Mouse (Mus musculus): ENCODE measurements around the gene Nupl1. TPM values are rescaled to one million over a fixed set of nuclear protein-coding genes. Genes with fewer than 3 reads are reported as not detected.

The Nupl1 gene
- total RNA-seq, 1 experiment = not detected

GRCm38 (mm10) chr14:60170845-60171610 lies 80.2 kb downstream of the Nupl1 start:
- no peaks in the 10 kb centered on the region for H3K9me3 ChIP-seq (ENCODE audit: control insufficient read depth, insufficient read depth, low read depth, low read length)
- in situ Hi-C loops (cut with MboI; ENCODE audit: low sequenced_read_pairs in 2 of 2, unreplicated experiment in 2 of 2) = no loop called here

GRCm38 (mm10) chr14:60163367-60163766 lies 87.9 kb downstream of the Nupl1 start:
- in situ Hi-C loops (cut with MboI; ENCODE audit: low sequenced_read_pairs in 2 of 2, unreplicated experiment in 2 of 2) = no loop called here
- DNase-seq (ENCODE audit: low read depth, low spot score) = no peak
- no peak for TF ChIP-seq ZNF384 (IDR thresholded peaks at IDR 0.05; ENCODE audit: low read depth, low read length)
- no peak for TF ChIP-seq ZC3H11A (IDR thresholded peaks at IDR 0.05; ENCODE audit: borderline replicate concordance, low read depth, low read length)
- no peak for TF ChIP-seq MAFK (IDR thresholded peaks at IDR 0.05; ENCODE audit: insufficient read depth, low read depth, low read length)

More at GRCm38 (mm10) chr14:60170845-60171610, 80.2 kb downstream of the Nupl1 start:
- TF ChIP-seq CHD2 (IDR thresholded peaks at IDR 0.05; ENCODE audit: low read depth, low read length) (no peak), ZC3H11A (IDR thresholded peaks at IDR 0.05; ENCODE audit: borderline replicate concordance, low read depth, low read length) (no peak), HCFC1 (IDR thresholded peaks at IDR 0.05; ENCODE audit: borderline replicate concordance, insufficient read depth, low read length) (no peak), ZNF384 (IDR thresholded peaks at IDR 0.05; ENCODE audit: low read depth, low read length) (no peak)
- Histone ChIP-seq H3K9ac (ENCODE audit: insufficient read depth, low read depth, low read length, poor library complexity, severe bottlenecking) (no peak overlapping the region), H3K4me1 (ENCODE audit: control insufficient read depth in 2 of 2, insufficient read depth in 2 of 2, low read length in 2 of 2, poor library complexity in 1 of 2) (no peaks in the 10 kb centered on the region), H3K4me3 (ENCODE audit: insufficient read depth in 1 of 2, low read depth in 1 of 2, low read length in 2 of 2, poor library complexity in 1 of 2, severe bottlenecking in 1 of 2) (no peak overlapping the region), H3K27ac (ENCODE audit: insufficient read depth, low read depth, low read length, poor library complexity, severe bottlenecking) (no peak overlapping the region), H3K36me3 (ENCODE audit: control insufficient read depth, insufficient read depth, low read length, poor library complexity, severe bottlenecking) (no peaks in the 10 kb centered on the region)
- DNase-seq (ENCODE audit: low read depth, low spot score) = no peak

DNA sequence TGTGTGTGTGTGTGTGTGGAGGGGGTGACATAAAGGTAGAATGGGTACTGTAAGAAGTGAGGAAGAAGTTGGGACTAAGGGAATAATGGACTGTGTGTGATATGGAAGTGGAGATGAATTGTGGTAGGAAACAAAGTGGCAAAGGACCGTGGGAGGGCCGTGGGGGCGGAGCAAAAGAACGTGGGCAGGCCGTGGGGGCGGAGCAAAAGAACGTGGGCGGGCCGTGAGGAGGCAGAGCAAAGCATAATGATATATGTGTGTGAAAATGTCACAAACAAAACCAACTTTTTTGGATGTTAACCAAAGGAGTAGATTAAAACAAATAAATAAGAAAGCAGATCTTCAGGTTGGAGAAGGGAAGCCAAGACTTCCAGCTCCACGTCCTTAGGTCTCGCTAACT lies 98.9 kb downstream of the Nupl1 start:
- H3K27ac ChIP-seq (ENCODE audit: insufficient read depth, low read depth, low read length, poor library complexity, severe bottlenecking) = no peak overlapping the region
- peak; percentile 13 for DNase-seq (ENCODE audit: low read depth, low spot score)
- H3K36me3 ChIP-seq (ENCODE audit: control insufficient read depth, insufficient read depth, low read length, poor library complexity, severe bottlenecking) = no peaks in the 10 kb centered on the region
- H3K4me3 ChIP-seq (ENCODE audit: insufficient read depth in 1 of 2, low read depth in 1 of 2, low read length in 2 of 2, poor library complexity in 1 of 2, severe bottlenecking in 1 of 2) = no peak overlapping the region
- TF ChIP-seq MAFK (IDR thresholded peaks at IDR 0.05; ENCODE audit: insufficient read depth, low read depth, low read length) = no peak
- TF ChIP-seq HCFC1 (IDR thresholded peaks at IDR 0.05; ENCODE audit: borderline replicate concordance, insufficient read depth, low read length) = no peak
- no peak for TF ChIP-seq ZNF384 (IDR thresholded peaks at IDR 0.05; ENCODE audit: low read depth, low read length)
- no peak for TF ChIP-seq CHD2 (IDR thresholded peaks at IDR 0.05; ENCODE audit: low read depth, low read length)
- TF ChIP-seq ZC3H11A (IDR thresholded peaks at IDR 0.05; ENCODE audit: borderline replicate concordance, low read depth, low read length) = no peak
- peaks cover 4 to 7% of the 10 kb centered on the region in 2 experiments for H3K4me1 ChIP-seq (ENCODE audit: control insufficient read depth in 2 of 2, insufficient read depth in 2 of 2, low read length in 2 of 2, poor library complexity in 1 of 2)
- no peaks in the 10 kb centered on the region for H3K9me3 ChIP-seq (ENCODE audit: control insufficient read depth, insufficient read depth, low read depth, low read length)
- no peak overlapping the region for H3K9ac ChIP-seq (ENCODE audit: insufficient read depth, low read depth, low read length, poor library complexity, severe bottlenecking)
- in situ Hi-C loops (cut with MboI; ENCODE audit: low sequenced_read_pairs in 2 of 2, unreplicated experiment in 2 of 2) = no loop called here

More at GRCm38 (mm10) chr14:60163367-60163766, 87.9 kb downstream of the Nupl1 start:
- Histone ChIP-seq H3K9me3 (ENCODE audit: control insufficient read depth, insufficient read depth, low read depth, low read length) (no peaks in the 10 kb centered on the region), H3K4me1 (ENCODE audit: control insufficient read depth in 2 of 2, insufficient read depth in 2 of 2, low read length in 2 of 2, poor library complexity in 1 of 2) (no peaks in the 10 kb centered on the region), H3K36me3 (ENCODE audit: control insufficient read depth, insufficient read depth, low read length, poor library complexity, severe bottlenecking) (no peaks in the 10 kb centered on the region), H3K27ac (ENCODE audit: insufficient read depth, low read depth, low read length, poor library complexity, severe bottlenecking) (no peak overlapping the region), H3K9ac (ENCODE audit: insufficient read depth, low read depth, low read length, poor library complexity, severe bottlenecking) (no peak overlapping the region), H3K4me3 (ENCODE audit: insufficient read depth in 1 of 2, low read depth in 1 of 2, low read length in 2 of 2, poor library complexity in 1 of 2, severe bottlenecking in 1 of 2) (no peak overlapping the region)

GRCm38 (mm10) chr14:60148893-60149292 lies 102.3 kb downstream of the Nupl1 start:
- TF ChIP-seq HCFC1 (IDR thresholded peaks at IDR 0.05; ENCODE audit: borderline replicate concordance, insufficient read depth, low read length) (no peak), ZC3H11A (IDR thresholded peaks at IDR 0.05; ENCODE audit: borderline replicate concordance, low read depth, low read length) (no peak), MAFK (IDR thresholded peaks at IDR 0.05; ENCODE audit: insufficient read depth, low read depth, low read length) (no peak), CHD2 (IDR thresholded peaks at IDR 0.05; ENCODE audit: low read depth, low read length) (no peak)

More at GRCm38 (mm10) chr14:60148893-60149292, 102.3 kb downstream of the Nupl1 start:
- Histone ChIP-seq H3K9me3 (ENCODE audit: control insufficient read depth, insufficient read depth, low read depth, low read length) (no peaks in the 10 kb centered on the region), H3K27ac (ENCODE audit: insufficient read depth, low read depth, low read length, poor library complexity, severe bottlenecking) (no peak overlapping the region), H3K4me3 (ENCODE audit: insufficient read depth in 1 of 2, low read depth in 1 of 2, low read length in 2 of 2, poor library complexity in 1 of 2, severe bottlenecking in 1 of 2) (no peak overlapping the region), H3K9ac (ENCODE audit: insufficient read depth, low read depth, low read length, poor library complexity, severe bottlenecking) (no peak overlapping the region), H3K4me1 (ENCODE audit: control insufficient read depth in 2 of 2, insufficient read depth in 2 of 2, low read length in 2 of 2, poor library complexity in 1 of 2) (peaks cover 4 to 7% of the 10 kb centered on the region in 2 experiments), H3K36me3 (ENCODE audit: control insufficient read depth, insufficient read depth, low read length, poor library complexity, severe bottlenecking) (no peaks in the 10 kb centered on the region)
- DNase-seq (ENCODE audit: low read depth, low spot score) = peak; percentile 20
- in situ Hi-C loops (cut with MboI; ENCODE audit: low sequenced_read_pairs in 2 of 2, unreplicated experiment in 2 of 2) = no loop called here
